Mouse (Mus musculus) retina, embryonic 14.5 days (tissue): ENCODE data around the gene Slc26a3.

Experiments
- DNase-seq: peaks from one replicate; pipeline ENCODE4 v3.0.0-alpha.2; 2015; ENCODE audit warnings: low spot score

Slc26a3 gene

DNA sequence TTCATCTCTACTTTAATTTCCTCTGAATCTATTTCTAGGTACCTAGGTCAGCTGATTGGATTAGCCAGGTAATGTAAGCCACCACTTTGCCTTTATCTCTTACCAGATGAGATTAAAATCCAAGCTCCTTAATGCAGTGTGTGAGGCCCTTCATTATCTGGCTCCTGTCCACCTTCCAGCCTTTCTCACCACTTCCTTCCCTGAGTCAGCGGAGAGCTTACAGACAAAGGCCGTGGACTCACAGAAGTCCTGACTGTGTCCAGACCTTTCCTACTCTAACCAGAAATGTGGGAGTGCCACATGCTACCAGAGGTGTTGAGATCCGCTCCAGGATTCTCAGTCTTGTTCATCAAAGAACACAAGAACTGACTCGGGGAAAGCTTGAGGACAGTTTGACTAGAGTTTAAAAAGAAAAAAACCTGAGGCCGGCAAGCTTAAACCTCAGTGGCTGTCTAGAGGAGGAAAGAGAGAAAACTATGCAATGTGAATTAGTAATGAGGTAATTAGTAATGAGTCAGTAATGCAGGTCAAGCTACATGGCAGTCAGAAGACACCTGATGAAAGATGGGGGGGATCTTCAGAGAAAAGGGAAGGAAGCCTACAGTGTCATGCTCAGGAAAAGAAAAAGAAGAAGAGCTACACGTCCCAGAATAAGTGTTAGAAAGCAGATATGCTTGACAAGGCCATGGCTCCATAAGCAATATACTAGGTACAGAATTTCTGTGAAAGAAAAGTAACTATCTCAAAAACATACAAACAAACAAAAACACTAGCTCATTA lies 123.2 kb downstream of the Slc26a3 start:
- no peak for DNase-seq

DNA sequence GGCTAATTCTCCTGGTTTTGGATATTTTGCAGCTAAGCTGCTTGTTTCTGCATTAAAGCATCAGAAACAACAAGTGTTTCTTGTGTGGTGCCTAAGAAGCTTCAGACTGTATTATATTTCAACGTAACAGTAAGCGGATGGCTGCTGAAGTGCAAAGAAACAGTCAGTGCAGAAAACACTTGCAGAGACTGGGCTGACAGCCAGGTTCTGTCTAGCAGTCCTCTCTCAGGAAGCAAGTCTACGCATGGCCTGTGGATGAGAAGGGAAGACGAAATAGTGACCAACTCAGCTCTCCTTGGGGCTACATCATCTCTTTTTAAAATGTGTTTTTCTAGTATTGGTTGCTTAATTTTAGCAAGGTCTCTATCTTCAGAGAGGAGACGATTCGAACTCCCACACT lies 129.4 kb downstream of the Slc26a3 start:
- no peak for DNase-seq

DNA sequence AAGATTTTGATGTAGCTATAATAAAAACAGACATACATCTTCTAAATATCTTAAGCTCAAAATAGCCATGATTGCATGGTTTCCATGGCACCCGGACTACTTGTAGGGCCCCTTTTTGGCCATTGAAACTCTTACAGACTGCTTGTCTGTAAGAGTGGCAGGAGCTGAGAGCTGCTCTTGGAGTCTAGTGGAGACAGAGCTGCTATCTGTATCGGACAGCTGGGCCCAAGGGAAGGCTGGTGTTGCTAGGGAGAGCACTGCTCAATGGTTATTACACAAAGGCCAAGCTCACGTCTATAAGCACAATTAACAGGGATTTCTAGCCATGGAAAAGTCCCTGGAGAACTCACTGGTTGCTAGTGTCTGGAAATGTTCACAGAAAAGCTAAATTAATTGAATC lies 130.7 kb downstream of the Slc26a3 start:
- no peak for DNase-seq
